Mouse (Mus musculus) kidney, adult 2 months (tissue): Measurements from ENCODE around the gene Fbxo10.

Source experiments
- CTCF ChIP-seq: fragments of 200-500 bp; conservative IDR thresholded peaks from 2 replicates; pipeline ENCODE4 v1.5.1; 2011; ENCODE audit warnings: low read depth, mild to moderate bottlenecking, control low read depth, low read length, moderate library complexity, mixed read lengths; ENCODE audit not compliant: insufficient read depth, insufficient read length
- POLR2A ChIP-seq: fragments of 200-500 bp; IDR thresholded peaks from one replicate; pipeline ENCODE4 v1.6.1; 2011; ENCODE audit warnings: low read depth, low read length, control low read depth

- TF ChIP-seq CTCF (no peak; the same call in 1 of the 2 replicates), POLR2A (no peak)
These were observed 29.5 kb downstream of the Fbxo10 start for GRCm38 (mm10) chr4:45054862-45055261.
